Mouse (Mus musculus): ENCODE data around the gene Pip4k2c. TPM values are rescaled to one million over a fixed set of nuclear protein-coding genes. Genes with fewer than 3 reads are reported as not detected.
"Not testable (repeated sequence)": the region's sequence is repeated elsewhere in the genome, so short reads cannot be mapped to it uniquely, and the experiment has no call there.

Pip4k2c gene
- polyA plus RNA-seq, 1 experiment from 2014 or later: 27.3 TPM

- no peak for ATAC-seq (ENCODE audit: insufficient number of reproducible peaks, insufficient read depth, low FRiP score, low TSS enrichment, low read depth)
- WGBS: 81% methylated on average over 9 of the region's 9 CpGs
Observed at GRCm38 (mm10) chr10:127160081-127160480, 51.3 kb downstream of the Pip4k2c start.

GRCm38 (mm10) chr10:127158471-127158870, 52.9 kb downstream of the Pip4k2c start:
- 68% methylated on average over 3 of the region's 3 CpGs for WGBS
- ATAC-seq (ENCODE audit: insufficient number of reproducible peaks, insufficient read depth, low FRiP score, low TSS enrichment, low read depth): no peak
- Histone ChIP-seq H3K9me3 (no peaks in the 10 kb centered on the region), H3K27ac (no peak overlapping the region), H3K4me2 (no peak overlapping the region), H3K36me3 (no peaks in the 10 kb centered on the region), H3K27me3 (peaks cover 10% of the 10 kb centered on the region), H3K4me3 (replicated peaks) (no peak overlapping the region), H3K9ac (replicated peaks) (no peak overlapping the region), H3K4me1 (replicated peaks) (no peaks in the 10 kb centered on the region)

More at GRCm38 (mm10) chr10:127160081-127160480, 51.3 kb downstream of the Pip4k2c start:
- no peaks in the 10 kb centered on the region for H3K36me3 ChIP-seq
- no peak overlapping the region for H3K4me2 ChIP-seq
- H3K27ac ChIP-seq: no peak overlapping the region
- no peak overlapping the region for H3K4me3 ChIP-seq (replicated peaks)
- no peaks in the 10 kb centered on the region for H3K4me1 ChIP-seq (replicated peaks)
- peaks cover 24% of the 10 kb centered on the region for H3K27me3 ChIP-seq
- H3K9me3 ChIP-seq: no peaks in the 10 kb centered on the region
- H3K9ac ChIP-seq (replicated peaks): no peak overlapping the region

- H3K4me2 ChIP-seq: no peak overlapping the region
- H3K36me3 ChIP-seq: no peaks in the 10 kb centered on the region
- H3K27ac ChIP-seq: no peak overlapping the region
- no peak overlapping the region for H3K9ac ChIP-seq (replicated peaks)
- no peaks in the 10 kb centered on the region for H3K9me3 ChIP-seq
- H3K4me1 ChIP-seq (replicated peaks): no peaks in the 10 kb centered on the region
- no peak overlapping the region for H3K4me3 ChIP-seq (replicated peaks)
- 73% methylated on average over 1 of the region's 1 CpGs for WGBS
- ATAC-seq (ENCODE audit: insufficient number of reproducible peaks, insufficient read depth, low FRiP score, low TSS enrichment, low read depth): no peak
- H3K27me3 ChIP-seq: no peaks in the 10 kb centered on the region
Observed at GRCm38 (mm10) chr10:127156511-127156910, 54.9 kb downstream of the Pip4k2c start.

GRCm38 (mm10) chr10:127156089-127156488, 55.3 kb downstream of the Pip4k2c start:
- Histone ChIP-seq H3K27me3 (no peaks in the 10 kb centered on the region), H3K36me3 (no peaks in the 10 kb centered on the region), H3K4me3 (replicated peaks) (no peak overlapping the region), H3K27ac (no peak overlapping the region), H3K9ac (replicated peaks) (no peak overlapping the region), H3K4me1 (replicated peaks) (no peaks in the 10 kb centered on the region), H3K4me2 (no peak overlapping the region), H3K9me3 (no peaks in the 10 kb centered on the region)
- ATAC-seq (ENCODE audit: insufficient number of reproducible peaks, insufficient read depth, low FRiP score, low TSS enrichment, low read depth): no peak
- WGBS: 98% methylated on average over 1 of the region's 1 CpGs

- H3K4me2 ChIP-seq: no peak overlapping the region
- no peaks in the 10 kb centered on the region for H3K9me3 ChIP-seq
- 83% methylated on average over 5 of the region's 5 CpGs for WGBS
- no peak overlapping the region for H3K9ac ChIP-seq (replicated peaks)
- no peak for ATAC-seq (ENCODE audit: insufficient number of reproducible peaks, insufficient read depth, low FRiP score, low TSS enrichment, low read depth)
- no peak overlapping the region for H3K4me3 ChIP-seq (replicated peaks)
- no peaks in the 10 kb centered on the region for H3K4me1 ChIP-seq (replicated peaks)
- no peaks in the 10 kb centered on the region for H3K36me3 ChIP-seq
- no peak overlapping the region for H3K27ac ChIP-seq
- no peaks in the 10 kb centered on the region for H3K27me3 ChIP-seq
Observed at GRCm38 (mm10) chr10:127154652-127155051, 56.7 kb downstream of the Pip4k2c start.

- 98% methylated on average over 2 of the region's 2 CpGs for WGBS
Observed at GRCm38 (mm10) chr10:127154241-127154640, 57.1 kb downstream of the Pip4k2c start.

GRCm38 (mm10) chr10:127153323-127153722, 58.1 kb downstream of the Pip4k2c start:
- no peak for ATAC-seq (ENCODE audit: insufficient number of reproducible peaks, insufficient read depth, low FRiP score, low TSS enrichment, low read depth)
- WGBS: 92% methylated on average over 7 of the region's 7 CpGs

More at GRCm38 (mm10) chr10:127154241-127154640, 57.1 kb downstream of the Pip4k2c start:
- Histone ChIP-seq H3K4me1 (replicated peaks) (no peaks in the 10 kb centered on the region), H3K27me3 (no peaks in the 10 kb centered on the region), H3K4me2 (no peak overlapping the region), H3K36me3 (no peaks in the 10 kb centered on the region), H3K27ac (no peak overlapping the region), H3K9ac (replicated peaks) (no peak overlapping the region), H3K9me3 (no peaks in the 10 kb centered on the region), H3K4me3 (replicated peaks) (no peak overlapping the region)
- no peak for ATAC-seq (ENCODE audit: insufficient number of reproducible peaks, insufficient read depth, low FRiP score, low TSS enrichment, low read depth)

GRCm38 (mm10) chr10:127152556-127152955, 58.8 kb downstream of the Pip4k2c start:
- H3K27me3 ChIP-seq; H3K27ac ChIP-seq; ATAC-seq (ENCODE audit: insufficient number of reproducible peaks, insufficient read depth, low FRiP score, low TSS enrichment, low read depth); H3K4me3 ChIP-seq (replicated peaks); H3K9ac ChIP-seq (replicated peaks); H3K9me3 ChIP-seq; H3K4me2 ChIP-seq; H3K4me1 ChIP-seq (replicated peaks); H3K36me3 ChIP-seq: not testable (repeated sequence)
- 87% methylated on average over 10 of the region's 10 CpGs for WGBS

More at GRCm38 (mm10) chr10:127153323-127153722, 58.1 kb downstream of the Pip4k2c start:
- Histone ChIP-seq H3K27me3 (no peaks in the 10 kb centered on the region), H3K4me3 (replicated peaks) (no peak overlapping the region), H3K4me1 (replicated peaks) (no peaks in the 10 kb centered on the region), H3K4me2 (no peak overlapping the region), H3K9ac (replicated peaks) (no peak overlapping the region), H3K36me3 (no peaks in the 10 kb centered on the region), H3K27ac (no peak overlapping the region), H3K9me3 (no peaks in the 10 kb centered on the region)

- H3K4me2 ChIP-seq; H3K9me3 ChIP-seq; H3K4me3 ChIP-seq (replicated peaks); H3K27me3 ChIP-seq; H3K9ac ChIP-seq (replicated peaks); H3K27ac ChIP-seq; ATAC-seq (ENCODE audit: insufficient number of reproducible peaks, insufficient read depth, low FRiP score, low TSS enrichment, low read depth); H3K36me3 ChIP-seq; H3K4me1 ChIP-seq (replicated peaks): not testable (repeated sequence)
- WGBS: 88% methylated on average over 3 of the region's 3 CpGs
Observed at GRCm38 (mm10) chr10:127151233-127151632, 60.2 kb downstream of the Pip4k2c start.

- ATAC-seq (ENCODE audit: insufficient number of reproducible peaks, insufficient read depth, low FRiP score, low TSS enrichment, low read depth): no peak
- no peaks in the 10 kb centered on the region for H3K9me3 ChIP-seq
- H3K36me3 ChIP-seq: no peaks in the 10 kb centered on the region
- H3K4me2 ChIP-seq: no peak overlapping the region
- no peak overlapping the region for H3K4me3 ChIP-seq (replicated peaks)
- WGBS: 83% methylated on average over 4 of the region's 4 CpGs
- H3K27me3 ChIP-seq: no peaks in the 10 kb centered on the region
- H3K27ac ChIP-seq: no peak overlapping the region
- H3K4me1 ChIP-seq (replicated peaks): no peaks in the 10 kb centered on the region
- H3K9ac ChIP-seq (replicated peaks): no peak overlapping the region
Observed at GRCm38 (mm10) chr10:127150471-127150872, 60.9 kb downstream of the Pip4k2c start.

GRCm38 (mm10) chr10:127147135-127147534, 64.2 kb downstream of the Pip4k2c start:
- Histone ChIP-seq H3K27ac (no peak overlapping the region), H3K9me3 (no peaks in the 10 kb centered on the region), H3K9ac (replicated peaks) (no peak overlapping the region), H3K4me2 (no peak overlapping the region), H3K36me3 (no peaks in the 10 kb centered on the region), H3K4me1 (replicated peaks) (no peaks in the 10 kb centered on the region), H3K4me3 (replicated peaks) (no peak overlapping the region), H3K27me3 (no peaks in the 10 kb centered on the region)
- 80% methylated on average over 6 of the region's 6 CpGs for WGBS
- ATAC-seq (ENCODE audit: insufficient number of reproducible peaks, insufficient read depth, low FRiP score, low TSS enrichment, low read depth): no peak

Data from limb, embryonic 12.5 days (tissue).